Mouse (Mus musculus) E14TG2a.4 (cell line): ENCODE data around the gene Tnr.
A peak's percentile ranks its signal among the peaks of the same experiment; 100 is the strongest.

ENCODE experiments used
- H3K27me3 ChIP-seq: 2 replicates; pipeline ENCODE4 v1.6.1; 2014; ENCODE audit warnings: low read length, control low read depth; ENCODE audit not compliant: insufficient read depth
- H3K36me3 ChIP-seq: 2 replicates; pipeline ENCODE4 v1.6.1; 2014; ENCODE audit warnings: low read length, control low read depth; ENCODE audit not compliant: insufficient read depth
- H3K4me1 ChIP-seq: replicated peaks from 2 replicates; pipeline ENCODE4 v1.6.1; 2014; ENCODE audit warnings: low read depth, low read length, control low read depth
- H3K4me3 ChIP-seq: replicated peaks from 2 replicates; pipeline ENCODE4 v1.5.1; 2014; ENCODE audit warnings: mild to moderate bottlenecking, low read length
- H3K9me3 ChIP-seq: 2 replicates; pipeline ENCODE4 v1.6.1; 2014; ENCODE audit warnings: low read length, control low read depth
- CTCF ChIP-seq: conservative IDR thresholded peaks from 2 replicates; pipeline ENCODE4 v1.5.1; 2014; ENCODE audit warnings: low read length
- NANOG ChIP-seq: IDR thresholded peaks from 2 replicates; pipeline ENCODE4 v1.6.1; 2014; ENCODE audit warnings: borderline replicate concordance, low read length, mixed read lengths
- POU5F1 ChIP-seq: IDR thresholded peaks from 2 replicates; pipeline ENCODE4 v1.6.1; 2014; ENCODE audit warnings: low read length, borderline replicate concordance

Gene Tnr

DNA sequence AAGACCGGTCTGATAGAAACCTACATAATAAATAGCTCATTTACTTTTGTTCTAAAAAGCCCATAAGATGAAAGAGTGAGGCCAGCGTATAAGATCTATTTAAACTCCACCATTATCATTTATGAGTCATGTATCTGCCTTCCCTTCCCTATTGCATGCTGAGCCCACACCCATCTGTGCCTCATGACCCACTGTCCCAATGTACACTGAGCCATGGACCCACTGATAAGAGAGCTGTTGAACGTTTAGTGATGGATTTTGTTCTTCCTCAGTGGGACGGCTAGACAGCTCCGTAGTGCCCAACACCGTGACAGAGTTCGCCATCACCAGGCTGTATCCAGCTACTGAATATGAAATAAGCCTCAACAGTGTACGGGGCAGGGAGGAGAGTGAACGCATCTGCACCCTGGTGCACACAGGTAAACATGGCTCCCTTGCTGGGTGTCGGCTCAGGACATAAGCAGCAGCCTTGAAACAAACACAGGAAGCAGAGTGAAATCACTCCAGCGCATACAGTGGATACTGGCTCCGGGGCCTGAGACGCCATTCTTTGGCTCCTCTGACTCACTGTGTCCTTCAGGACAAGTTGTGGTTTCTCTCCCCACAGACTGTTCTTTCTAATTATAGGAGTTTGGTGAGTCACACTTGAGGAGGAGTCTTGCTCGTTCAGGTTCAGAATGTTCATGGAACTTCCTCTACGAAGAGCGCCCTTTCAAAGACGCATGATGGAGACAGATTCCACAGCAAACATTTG, 365.6 kb downstream of the Tnr start:
- Histone ChIP-seq H3K36me3 (no peaks in the 10 kb centered on the region), H3K4me3 (no peak overlapping the region), H3K27me3 (no peaks in the 10 kb centered on the region), H3K4me1 (no peaks in the 10 kb centered on the region), H3K9me3 (no peaks in the 10 kb centered on the region)
- TF ChIP-seq NANOG = no peak
- TF ChIP-seq CTCF = no peak
- TF ChIP-seq POU5F1 = no peak

DNA sequence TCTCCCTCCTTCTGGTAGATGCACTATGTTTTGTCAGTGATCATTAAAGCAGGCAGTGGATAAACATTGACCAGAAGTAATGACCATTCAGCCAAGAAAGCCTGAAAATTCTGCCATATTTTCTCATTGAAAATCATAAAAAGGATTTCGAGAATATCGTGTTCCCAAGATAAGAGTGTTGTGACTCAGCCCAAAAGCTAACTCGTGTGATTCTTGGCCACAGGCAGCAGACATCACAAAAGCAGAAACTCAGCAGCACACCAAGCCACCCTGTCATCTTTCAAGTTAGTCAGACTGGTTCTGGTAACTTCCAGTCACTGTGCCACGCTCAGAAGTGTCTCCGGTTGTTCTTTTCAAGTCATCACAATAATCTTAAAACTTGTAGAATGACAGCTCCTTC, 367.0 kb downstream of the Tnr start:
- no peaks in the 10 kb centered on the region for H3K36me3 ChIP-seq
- no peaks in the 10 kb centered on the region for H3K9me3 ChIP-seq
- H3K4me3 ChIP-seq = no peak overlapping the region
- no peaks in the 10 kb centered on the region for H3K27me3 ChIP-seq
- no peaks in the 10 kb centered on the region for H3K4me1 ChIP-seq
- TF ChIP-seq CTCF (no peak), NANOG (no peak), POU5F1 (no peak)

DNA sequence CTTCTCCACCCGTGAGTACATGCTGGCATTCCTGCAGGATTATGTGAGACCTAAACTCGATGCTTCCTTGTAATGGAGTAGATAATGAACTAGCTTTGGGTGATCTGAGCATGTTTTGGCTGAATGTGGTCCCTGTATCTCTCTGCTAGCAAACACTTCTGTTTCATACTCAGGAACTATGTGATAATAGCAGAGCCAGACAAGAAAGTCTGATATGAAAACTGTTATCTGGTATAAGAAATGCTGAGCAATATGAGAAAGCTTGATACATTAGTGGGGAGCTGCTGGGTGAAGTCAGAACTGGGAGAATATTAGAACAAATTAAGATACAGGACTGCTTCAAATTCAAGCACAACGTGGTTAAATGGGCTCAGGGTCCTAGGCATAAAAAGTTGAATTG, 371.5 kb downstream of the Tnr start:
- TF ChIP-seq POU5F1 = no peak
- no peak for TF ChIP-seq CTCF
- no peak for TF ChIP-seq NANOG
- Histone ChIP-seq H3K9me3 (no peaks in the 10 kb centered on the region), H3K36me3 (no peaks in the 10 kb centered on the region), H3K4me3 (no peak overlapping the region), H3K4me1 (no peaks in the 10 kb centered on the region), H3K27me3 (no peaks in the 10 kb centered on the region)

DNA sequence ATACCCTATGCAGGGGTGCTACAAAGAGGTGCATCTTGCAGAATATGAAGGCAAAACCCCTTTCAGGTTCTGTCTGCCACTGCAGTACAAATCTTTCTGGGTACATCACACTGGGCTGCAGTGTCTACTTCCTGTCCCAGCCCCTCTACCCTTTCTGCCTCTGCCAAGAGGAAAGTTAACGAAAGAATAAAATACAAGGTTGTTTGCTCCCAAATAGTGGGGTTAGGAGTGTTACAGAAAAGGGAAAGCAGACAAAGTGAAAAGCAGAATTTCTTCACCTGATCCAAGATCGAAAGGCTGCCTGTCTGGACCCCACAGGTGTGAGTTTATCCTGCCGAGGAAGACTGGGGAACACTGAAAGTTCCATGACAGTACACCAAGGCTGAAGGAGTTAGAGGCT, 376.4 kb downstream of the Tnr start:
- Histone ChIP-seq H3K4me3 (no peak overlapping the region), H3K27me3 (no peaks in the 10 kb centered on the region), H3K4me1 (no peaks in the 10 kb centered on the region), H3K9me3 (no peaks in the 10 kb centered on the region), H3K36me3 (no peaks in the 10 kb centered on the region)
- TF ChIP-seq POU5F1 = no peak
- no peak for TF ChIP-seq NANOG
- no peak for TF ChIP-seq CTCF

GRCm38 (mm10) chr1:159900639-159901038, 377.1 kb downstream of the Tnr start:
- Histone ChIP-seq H3K4me3 (no peak overlapping the region), H3K9me3 (no peaks in the 10 kb centered on the region), H3K4me1 (no peaks in the 10 kb centered on the region), H3K27me3 (no peaks in the 10 kb centered on the region), H3K36me3 (no peaks in the 10 kb centered on the region)
- TF ChIP-seq POU5F1 (no peak), NANOG (no peak), CTCF (no peak)

DNA sequence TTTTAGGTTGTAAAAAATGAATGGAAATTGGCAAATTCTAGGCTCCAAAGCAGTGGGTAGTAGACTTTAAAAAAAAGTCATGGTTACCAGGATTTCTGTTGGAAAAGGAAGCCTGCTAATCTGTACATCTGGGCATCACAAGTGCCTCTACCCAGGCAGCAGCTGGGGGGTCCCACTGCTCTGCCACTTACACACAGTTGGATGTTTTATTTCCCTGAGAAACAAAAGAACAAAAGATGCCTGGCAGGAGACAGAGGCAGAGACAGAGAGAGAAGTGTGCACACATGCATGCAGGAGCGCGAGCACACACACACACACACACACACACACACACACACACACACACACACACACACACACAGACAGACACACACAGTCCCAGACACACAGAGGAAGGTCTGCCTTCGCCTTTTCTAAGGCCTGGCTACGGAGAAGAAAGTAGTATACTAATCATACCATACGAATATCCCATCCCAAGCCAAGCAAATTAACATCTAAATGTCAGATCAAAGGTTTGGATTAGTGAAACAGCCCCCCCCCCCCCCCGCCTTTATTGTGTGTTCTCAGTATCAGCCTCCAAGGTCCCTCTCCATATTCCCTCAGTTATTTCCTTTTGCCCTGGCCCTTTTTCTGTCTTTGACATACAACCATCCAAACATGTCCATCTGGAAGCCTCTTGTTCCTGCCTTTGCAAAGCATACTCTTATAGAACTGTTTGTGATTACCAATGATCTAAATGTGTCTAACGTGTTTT, 378.0 kb downstream of the Tnr start:
- no peak for TF ChIP-seq POU5F1
- TF ChIP-seq NANOG = no peak
- no peak for TF ChIP-seq CTCF
- no peaks in the 10 kb centered on the region for H3K9me3 ChIP-seq
- H3K36me3 ChIP-seq = no peaks in the 10 kb centered on the region
- H3K4me3 ChIP-seq = no peak overlapping the region
- H3K27me3 ChIP-seq = no peaks in the 10 kb centered on the region
- no peaks in the 10 kb centered on the region for H3K4me1 ChIP-seq

DNA sequence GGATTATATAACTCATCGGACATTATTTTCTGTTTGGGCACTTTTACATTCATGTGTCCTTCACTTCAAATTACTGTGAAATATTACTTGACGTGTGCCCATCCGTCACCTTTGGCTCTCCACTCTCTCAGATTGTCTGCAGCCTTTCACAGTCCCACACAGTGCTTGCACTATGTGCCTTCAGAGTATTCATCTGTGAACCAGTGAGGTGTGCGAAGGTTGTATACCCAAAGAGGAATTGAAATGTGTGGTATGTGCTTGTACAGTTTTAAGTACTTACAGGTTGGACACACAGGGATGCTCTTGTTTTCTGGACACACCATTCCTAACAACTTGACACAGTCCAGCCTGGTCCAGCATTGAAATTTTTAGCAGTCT, 378.5 kb downstream of the Tnr start:
- H3K27me3 ChIP-seq = no peaks in the 10 kb centered on the region
- no peak overlapping the region for H3K4me3 ChIP-seq
- H3K4me1 ChIP-seq = no peaks in the 10 kb centered on the region
- TF ChIP-seq CTCF (no peak), POU5F1 (no peak), NANOG (no peak)
- no peaks in the 10 kb centered on the region for H3K36me3 ChIP-seq
- H3K9me3 ChIP-seq = no peaks in the 10 kb centered on the region

GRCm38 (mm10) chr1:159911006-159911405, 387.4 kb downstream of the Tnr start:
- Histone ChIP-seq H3K9me3 (no peaks in the 10 kb centered on the region), H3K4me1 (no peaks in the 10 kb centered on the region), H3K4me3 (no peak overlapping the region), H3K36me3 (no peaks in the 10 kb centered on the region), H3K27me3 (no peaks in the 10 kb centered on the region)
- TF ChIP-seq POU5F1 (no peak), CTCF (peak; percentile 46), NANOG (no peak)

- no peaks in the 10 kb centered on the region for H3K36me3 ChIP-seq
- H3K4me3 ChIP-seq = no peak overlapping the region
- no peaks in the 10 kb centered on the region for H3K4me1 ChIP-seq
- no peaks in the 10 kb centered on the region for H3K27me3 ChIP-seq
- no peaks in the 10 kb centered on the region for H3K9me3 ChIP-seq
- TF ChIP-seq POU5F1 = no peak
- no peak for TF ChIP-seq CTCF
- no peak for TF ChIP-seq NANOG
Observed at GRCm38 (mm10) chr1:159914726-159915125, 391.2 kb downstream of the Tnr start.
